In genomic region chr14:76532257-76533169, GRCm38 (mm10) we compare ENCODE assay signal across 8 mouse cellular contexts. TPM values are rescaled to one million over a fixed set of nuclear protein-coding genes. Genes with fewer than 3 reads are reported as not detected.
DNase-seq lines count a peak whose midpoint lies in the region; ATAC-seq lines count a peak whose summit lies in the region.

No protein-coding gene starts in this region.

- peak overlapping the region; percentile 1; the same call in 1 of the 2 replicates for H3K4me3 ChIP-seq in forebrain, embryonic 14.5 days (ENCODE audit: low read depth, low read length)
- H3K4me3 ChIP-seq in midbrain, embryonic 10.5 days, result peak overlapping the region; percentile 45

- H3K9me3 ChIP-seq in forebrain, embryonic 14.5 days (replicated peaks; ENCODE audit: control insufficient read depth, low read length), result no peaks in the 10 kb centered on the region
- H3K9me3 ChIP-seq in midbrain, embryonic 10.5 days (replicated peaks), result no peaks in the 10 kb centered on the region

- H3K27me3 ChIP-seq in forebrain, embryonic 14.5 days (replicated peaks; ENCODE audit: control insufficient read depth, insufficient read depth, low read length), result no peaks in the 10 kb centered on the region
- H3K27me3 ChIP-seq in midbrain, embryonic 10.5 days (ENCODE audit: low read depth, poor library complexity, severe bottlenecking), result no peaks in the 10 kb centered on the region

- H3K27ac ChIP-seq in forebrain, embryonic 14.5 days (ENCODE audit: low read depth, low read length), result peak overlapping the region; percentile 36
- peak overlapping the region; percentile 86 for H3K27ac ChIP-seq in midbrain, embryonic 10.5 days (replicated peaks)

- H3K36me3 ChIP-seq in forebrain, embryonic 14.5 days (ENCODE audit: control insufficient read depth, insufficient read depth, low read length), result no peaks in the 10 kb centered on the region
- H3K36me3 ChIP-seq in midbrain, embryonic 10.5 days, result no peaks in the 10 kb centered on the region

- H3K9ac ChIP-seq in forebrain, embryonic 14.5 days (ENCODE audit: low read length), result peak overlapping the region; percentile 46; the same call in 1 of the 2 replicates

- no peak for ATAC-seq in cerebellum, adult (ENCODE audit: insufficient number of reproducible peaks, low FRiP score, low TSS enrichment)
- peak; percentile 93 for ATAC-seq in forebrain, embryonic 14.5 days

- peak; percentile 68 to 74 for DNase-seq in cerebellum, postnatal 14 days
- peak; percentile 84 for DNase-seq in R1 (ENCODE audit: low read depth, low spot score)
- DNase-seq in forebrain, embryonic 14.5 days (ENCODE audit: low spot score), result peak; percentile 53
- peak; percentile 76 for DNase-seq in kidney, postnatal 10 days
- DNase-seq in midbrain, embryonic 10.5 days (ENCODE audit: low spot score), result peak; percentile 79
- DNase-seq in testis, postnatal 14 days (ENCODE audit: low spot score), result peak; percentile 49
- no peak for DNase-seq in urinary bladder, adult 2 months (ENCODE audit: low spot score)

- peak overlapping the region; percentile 46 for H3K4me2 ChIP-seq in forebrain, embryonic 14.5 days (ENCODE audit: low read length)

- 50% methylated on average over 20 of the region's 20 CpGs for WGBS in forebrain, embryonic 14.5 days
- 42% methylated on average over 20 of the region's 20 CpGs for WGBS in midbrain, embryonic 10.5 days

- H3K4me1 ChIP-seq in forebrain, embryonic 14.5 days (ENCODE audit: control insufficient read depth, insufficient read depth, low read length), result peaks cover 11% of the 10 kb centered on the region
- peaks cover 37% of the 10 kb centered on the region for H3K4me1 ChIP-seq in midbrain, embryonic 10.5 days

RNA-seq across cellular contexts. Expression of gene Serp2, which starts 24.2 kb away (rescaled TPM):
- polyA plus RNA-seq in forebrain, embryonic 14.5 days (2014; fragmentation: Nextera tagmentation; extraction: Ambion mirVana), result 141 and 147 TPM in 2 replicates
- polyA plus RNA-seq in midbrain, embryonic 10.5 days (2016; fragmentation: Nextera tagmentation; extraction: Ambion mirVana), result 30.2 and 37.3 TPM in 2 replicates
- polyA plus RNA-seq in urinary bladder, adult 2 months (2012; rRNA removed), result 2.9 and 4.1 TPM in 2 replicates
